Mouse (Mus musculus): ENCODE measurements around the gene Fry. TPM values are rescaled to one million over a fixed set of nuclear protein-coding genes. Genes with fewer than 3 reads are reported as not detected.

Fry gene
- polyA plus RNA-seq, 1 experiment from 2014 or later, result 12.4 TPM

- H3K27ac ChIP-seq, result no peak overlapping the region
- H3K79me2 ChIP-seq (ENCODE audit: inconsistent target), result no peaks in the 10 kb centered on the region
- WGBS (ENCODE audit: missing documents), result 88% methylated on average over 4 of the region's 4 CpGs
- H3K4me3 ChIP-seq (ENCODE audit: inconsistent target), result no peak overlapping the region
- H3K36me3 ChIP-seq (ENCODE audit: inconsistent target), result no peaks in the 10 kb centered on the region
Observed at GRCm38 (mm10) chr5:150270468-150270867, 152.0 kb downstream of the Fry start.

GRCm38 (mm10) chr5:150272173-150272572, 153.7 kb downstream of the Fry start:
- 94% methylated on average over 9 of the region's 9 CpGs for WGBS (ENCODE audit: missing documents)
- no peaks in the 10 kb centered on the region for H3K36me3 ChIP-seq (ENCODE audit: inconsistent target)
- no peak overlapping the region for H3K4me3 ChIP-seq (ENCODE audit: inconsistent target)
- no peak overlapping the region for H3K27ac ChIP-seq
- H3K79me2 ChIP-seq (ENCODE audit: inconsistent target), result no peaks in the 10 kb centered on the region

- Histone ChIP-seq H3K27ac (no peak overlapping the region), H3K36me3 (ENCODE audit: inconsistent target) (no peaks in the 10 kb centered on the region), H3K4me3 (ENCODE audit: inconsistent target) (no peak overlapping the region), H3K79me2 (ENCODE audit: inconsistent target) (no peaks in the 10 kb centered on the region)
- WGBS (ENCODE audit: missing documents), result 100% methylated on average over 6 of the region's 6 CpGs
Observed at GRCm38 (mm10) chr5:150275314-150275713, 156.9 kb downstream of the Fry start.

- Histone ChIP-seq H3K36me3 (ENCODE audit: inconsistent target) (no peaks in the 10 kb centered on the region), H3K79me2 (ENCODE audit: inconsistent target) (no peaks in the 10 kb centered on the region), H3K27ac (no peak overlapping the region), H3K4me3 (ENCODE audit: inconsistent target) (no peak overlapping the region)
- 85% methylated on average over 4 of the region's 4 CpGs for WGBS (ENCODE audit: missing documents)
Observed at GRCm38 (mm10) chr5:150276611-150277010, 158.2 kb downstream of the Fry start.

GRCm38 (mm10) chr5:150279387-150279786, 160.9 kb downstream of the Fry start:
- Histone ChIP-seq H3K4me3 (ENCODE audit: inconsistent target) (no peak overlapping the region), H3K79me2 (ENCODE audit: inconsistent target) (no peaks in the 10 kb centered on the region), H3K36me3 (ENCODE audit: inconsistent target) (no peaks in the 10 kb centered on the region), H3K27ac (no peak overlapping the region)
- 49% methylated on average over 6 of the region's 6 CpGs for WGBS (ENCODE audit: missing documents)

GRCm38 (mm10) chr5:150281084-150281483, 162.6 kb downstream of the Fry start:
- no peaks in the 10 kb centered on the region for H3K79me2 ChIP-seq (ENCODE audit: inconsistent target)
- H3K36me3 ChIP-seq (ENCODE audit: inconsistent target), result no peaks in the 10 kb centered on the region
- no peak overlapping the region for H3K4me3 ChIP-seq (ENCODE audit: inconsistent target)
- 100% methylated on average over 2 of the region's 2 CpGs for WGBS (ENCODE audit: missing documents)
- H3K27ac ChIP-seq, result no peak overlapping the region

GRCm38 (mm10) chr5:150282091-150282490, 163.6 kb downstream of the Fry start:
- 77% methylated on average over 7 of the region's 7 CpGs for WGBS (ENCODE audit: missing documents)
- no peaks in the 10 kb centered on the region for H3K36me3 ChIP-seq (ENCODE audit: inconsistent target)
- no peak overlapping the region for H3K27ac ChIP-seq
- no peaks in the 10 kb centered on the region for H3K79me2 ChIP-seq (ENCODE audit: inconsistent target)
- no peak overlapping the region for H3K4me3 ChIP-seq (ENCODE audit: inconsistent target)

- no peaks in the 10 kb centered on the region for H3K36me3 ChIP-seq (ENCODE audit: inconsistent target)
- WGBS (ENCODE audit: missing documents), result 94% methylated on average over 7 of the region's 7 CpGs
- H3K27ac ChIP-seq, result no peak overlapping the region
- no peaks in the 10 kb centered on the region for H3K79me2 ChIP-seq (ENCODE audit: inconsistent target)
- H3K4me3 ChIP-seq (ENCODE audit: inconsistent target), result no peak overlapping the region
Observed at GRCm38 (mm10) chr5:150287949-150288348, 169.5 kb downstream of the Fry start.

GRCm38 (mm10) chr5:150289611-150290010, 171.2 kb downstream of the Fry start:
- Histone ChIP-seq H3K4me3 (ENCODE audit: inconsistent target) (no peak overlapping the region), H3K79me2 (ENCODE audit: inconsistent target) (no peaks in the 10 kb centered on the region), H3K27ac (no peak overlapping the region), H3K36me3 (ENCODE audit: inconsistent target) (no peaks in the 10 kb centered on the region)
- 72% methylated on average over 8 of the region's 8 CpGs for WGBS (ENCODE audit: missing documents)

GRCm38 (mm10) chr5:150290494-150291199, 172.2 kb downstream of the Fry start:
- Histone ChIP-seq H3K79me2 (ENCODE audit: inconsistent target) (no peaks in the 10 kb centered on the region), H3K36me3 (ENCODE audit: inconsistent target) (no peaks in the 10 kb centered on the region), H3K4me3 (ENCODE audit: inconsistent target) (no peak overlapping the region), H3K27ac (no peak overlapping the region)
- WGBS (ENCODE audit: missing documents), result 87% methylated on average over 4 of the region's 4 CpGs

- no peaks in the 10 kb centered on the region for H3K79me2 ChIP-seq (ENCODE audit: inconsistent target)
- WGBS (ENCODE audit: missing documents), result 69% methylated on average over 6 of the region's 6 CpGs
- no peak overlapping the region for H3K4me3 ChIP-seq (ENCODE audit: inconsistent target)
- no peak overlapping the region for H3K27ac ChIP-seq
- H3K36me3 ChIP-seq (ENCODE audit: inconsistent target), result no peaks in the 10 kb centered on the region
Observed at GRCm38 (mm10) chr5:150291216-150291615, 172.8 kb downstream of the Fry start.

GRCm38 (mm10) chr5:150292186-150292585, 173.7 kb downstream of the Fry start:
- H3K36me3 ChIP-seq (ENCODE audit: inconsistent target), result no peaks in the 10 kb centered on the region
- H3K4me3 ChIP-seq (ENCODE audit: inconsistent target), result no peak overlapping the region
- no peaks in the 10 kb centered on the region for H3K79me2 ChIP-seq (ENCODE audit: inconsistent target)
- H3K27ac ChIP-seq, result no peak overlapping the region
- 46% methylated on average over 3 of the region's 3 CpGs for WGBS (ENCODE audit: missing documents)

GRCm38 (mm10) chr5:150294306-150294705, 175.9 kb downstream of the Fry start:
- H3K79me2 ChIP-seq (ENCODE audit: inconsistent target), result no peaks in the 10 kb centered on the region
- 94% methylated on average over 11 of the region's 11 CpGs for WGBS (ENCODE audit: missing documents)
- no peak overlapping the region for H3K27ac ChIP-seq
- H3K36me3 ChIP-seq (ENCODE audit: inconsistent target), result no peaks in the 10 kb centered on the region
- H3K4me3 ChIP-seq (ENCODE audit: inconsistent target), result no peak overlapping the region

- no peaks in the 10 kb centered on the region for H3K36me3 ChIP-seq (ENCODE audit: inconsistent target)
- no peaks in the 10 kb centered on the region for H3K79me2 ChIP-seq (ENCODE audit: inconsistent target)
- WGBS (ENCODE audit: missing documents), result 96% methylated on average over 11 of the region's 11 CpGs
- H3K4me3 ChIP-seq (ENCODE audit: inconsistent target), result no peak overlapping the region
- no peak overlapping the region for H3K27ac ChIP-seq
Observed at GRCm38 (mm10) chr5:150295096-150295495, 176.7 kb downstream of the Fry start.

GRCm38 (mm10) chr5:150298969-150299368, 180.5 kb downstream of the Fry start:
- Histone ChIP-seq H3K4me3 (ENCODE audit: inconsistent target) (no peak overlapping the region), H3K79me2 (ENCODE audit: inconsistent target) (no peaks in the 10 kb centered on the region), H3K36me3 (ENCODE audit: inconsistent target) (no peaks in the 10 kb centered on the region), H3K27ac (no peak overlapping the region)
- WGBS (ENCODE audit: missing documents), result 94% methylated on average over 6 of the region's 6 CpGs

GRCm38 (mm10) chr5:150302123-150302522, 183.7 kb downstream of the Fry start:
- Histone ChIP-seq H3K36me3 (ENCODE audit: inconsistent target) (no peaks in the 10 kb centered on the region), H3K27ac (no peak overlapping the region), H3K79me2 (ENCODE audit: inconsistent target) (no peaks in the 10 kb centered on the region), H3K4me3 (ENCODE audit: inconsistent target) (no peak overlapping the region)
- WGBS (ENCODE audit: missing documents), result 88% methylated on average over 2 of the region's 2 CpGs

Measured in macrophage (primary cell).